Mouse (Mus musculus): ENCODE data around the gene Hnrnpl. TPM values are rescaled to one million over a fixed set of nuclear protein-coding genes. Genes with fewer than 3 reads are reported as not detected.

The Hnrnpl gene
- polyA plus RNA-seq, 1 experiment = 140 TPM

DNA sequence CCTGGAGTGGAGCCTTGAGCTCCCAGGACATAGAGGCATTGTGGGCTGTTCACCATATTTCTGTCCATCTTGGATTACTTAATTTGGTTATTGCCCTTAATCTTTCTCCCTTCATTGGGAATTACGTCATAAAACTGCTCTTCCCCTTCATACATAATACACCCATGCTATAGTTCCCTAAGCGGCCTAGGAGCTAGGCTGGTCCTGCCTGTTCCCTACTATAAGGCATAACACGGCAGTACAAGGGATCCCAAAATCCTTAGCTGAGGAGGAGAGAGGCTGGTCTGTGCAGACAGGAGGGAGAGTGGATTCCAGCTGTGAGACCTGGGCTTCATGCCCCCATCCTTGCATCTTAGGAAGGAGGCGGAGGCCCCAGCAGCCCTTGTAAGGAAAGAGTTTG, 9.6 kb downstream of the Hnrnpl start:
- TF ChIP-seq CTCF (IDR thresholded peaks at IDR 0.05; ENCODE audit: extremely low read depth, insufficient read length, insufficient replicate concordance, low read depth, low read length) = no peak
- no peak for TF ChIP-seq POLR2A (IDR thresholded peaks at IDR 0.05; ENCODE audit: low read depth, low read length)
- 59% methylated on average over 4 of the region's 4 CpGs for WGBS
- H3K36me3 ChIP-seq (ENCODE audit: control insufficient read depth, insufficient read depth, low read length) = peaks cover 95% of the 10 kb centered on the region
- H3K4me1 ChIP-seq (ENCODE audit: control insufficient read depth, insufficient read depth, insufficient read length, low read length) = peaks cover 33% of the 10 kb centered on the region
- no peak overlapping the region for H3K27ac ChIP-seq (ENCODE audit: insufficient read depth, low read depth, low read length)
- no peak overlapping the region for H3K4me3 ChIP-seq (ENCODE audit: low read depth, low read length)
- H3K27me3 ChIP-seq (ENCODE audit: control insufficient read depth, insufficient read depth, low read length) = no peaks in the 10 kb centered on the region

DNA sequence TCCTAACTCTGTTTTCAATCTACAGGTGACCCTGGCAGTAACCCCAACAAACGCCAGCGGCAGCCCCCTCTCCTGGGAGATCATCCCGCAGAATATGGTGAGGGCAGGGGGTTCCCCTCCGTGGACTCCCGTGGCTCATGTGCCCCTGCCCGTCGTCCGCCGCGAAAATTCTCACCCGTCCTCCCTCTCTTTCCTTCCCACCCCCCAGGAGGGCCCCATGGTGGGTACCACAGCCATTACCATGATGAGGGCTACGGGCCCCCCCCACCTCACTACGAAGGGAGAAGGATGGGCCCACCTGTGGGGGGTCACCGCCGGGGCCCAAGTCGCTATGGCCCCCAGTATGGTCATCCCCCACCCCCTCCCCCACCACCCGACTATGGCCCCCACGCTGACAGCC, 10.1 kb downstream of the Hnrnpl start:
- no peak for TF ChIP-seq POLR2A (IDR thresholded peaks at IDR 0.05; ENCODE audit: low read depth, low read length)
- TF ChIP-seq CTCF (IDR thresholded peaks at IDR 0.05; ENCODE audit: extremely low read depth, insufficient read length, insufficient replicate concordance, low read depth, low read length) = no peak
- Histone ChIP-seq H3K4me3 (ENCODE audit: low read depth, low read length) (no peak overlapping the region), H3K27ac (ENCODE audit: insufficient read depth, low read depth, low read length) (no peak overlapping the region), H3K27me3 (ENCODE audit: control insufficient read depth, insufficient read depth, low read length) (no peaks in the 10 kb centered on the region), H3K4me1 (ENCODE audit: control insufficient read depth, insufficient read depth, insufficient read length, low read length) (peaks cover 32% of the 10 kb centered on the region), H3K36me3 (ENCODE audit: control insufficient read depth, insufficient read depth, low read length) (peaks cover 92% of the 10 kb centered on the region)
- 77% methylated on average over 18 of the region's 18 CpGs for WGBS

DNA sequence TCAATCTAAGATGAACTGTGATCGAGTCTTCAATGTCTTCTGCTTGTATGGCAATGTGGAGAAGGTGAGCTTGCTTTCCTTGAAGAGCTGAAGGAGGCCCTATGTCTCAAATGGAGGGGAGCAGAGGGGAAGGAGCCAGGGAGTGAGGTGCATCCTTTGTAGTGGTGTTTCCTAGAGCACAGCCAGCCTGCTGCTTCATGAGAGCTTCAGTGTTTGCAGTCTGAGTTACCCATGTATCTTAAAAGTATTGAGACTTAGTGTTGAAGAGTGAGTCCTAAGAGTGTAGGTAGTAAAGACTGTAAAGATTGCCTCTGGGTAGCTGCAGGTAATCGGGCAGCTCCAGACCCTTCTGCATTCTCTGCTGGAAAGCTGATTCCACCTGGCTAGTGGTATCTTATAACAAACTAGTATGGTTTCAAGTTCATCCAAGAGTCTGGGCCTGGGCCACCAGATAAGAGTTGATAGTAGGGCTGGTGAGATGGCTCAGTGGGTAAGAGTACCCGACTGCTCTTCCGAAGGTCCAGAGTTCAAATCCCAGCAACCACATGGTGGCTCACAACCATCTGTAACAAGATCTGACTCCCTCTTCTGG, 10.6 kb downstream of the Hnrnpl start:
- Histone ChIP-seq H3K27ac (ENCODE audit: insufficient read depth, low read depth, low read length) (no peak overlapping the region), H3K4me3 (ENCODE audit: low read depth, low read length) (no peak overlapping the region), H3K36me3 (ENCODE audit: control insufficient read depth, insufficient read depth, low read length) (peaks cover 86% of the 10 kb centered on the region), H3K27me3 (ENCODE audit: control insufficient read depth, insufficient read depth, low read length) (no peaks in the 10 kb centered on the region), H3K4me1 (ENCODE audit: control insufficient read depth, insufficient read depth, insufficient read length, low read length) (peaks cover 28% of the 10 kb centered on the region)
- TF ChIP-seq POLR2A (IDR thresholded peaks at IDR 0.05; ENCODE audit: low read depth, low read length) = no peak
- TF ChIP-seq CTCF (IDR thresholded peaks at IDR 0.05; ENCODE audit: extremely low read depth, insufficient read length, insufficient replicate concordance, low read depth, low read length) = no peak
- 44% methylated on average over 4 of the region's 4 CpGs for WGBS

DNA sequence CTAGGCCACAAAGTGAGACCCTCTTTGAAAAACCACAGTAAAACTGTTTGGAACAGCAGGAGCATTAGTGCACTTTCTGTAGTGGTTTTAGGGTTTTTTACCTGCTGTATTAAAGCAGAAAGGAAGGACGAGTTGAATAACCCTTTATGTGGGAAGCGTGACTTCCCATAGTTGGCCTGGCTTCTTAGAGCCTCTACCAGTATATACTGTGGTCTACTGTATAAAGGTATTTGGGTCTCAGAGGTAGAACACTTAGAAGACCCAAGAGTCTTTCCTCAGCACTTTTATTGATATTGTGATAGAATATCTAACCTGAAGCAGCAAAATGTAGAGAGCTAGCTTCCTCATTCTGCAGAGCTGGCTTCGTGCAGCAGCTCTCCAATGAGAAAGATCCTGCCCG, 11.2 kb downstream of the Hnrnpl start:
- Histone ChIP-seq H3K27ac (ENCODE audit: insufficient read depth, low read depth, low read length) (no peak overlapping the region), H3K4me3 (ENCODE audit: low read depth, low read length) (no peak overlapping the region), H3K36me3 (ENCODE audit: control insufficient read depth, insufficient read depth, low read length) (peaks cover 80% of the 10 kb centered on the region), H3K4me1 (ENCODE audit: control insufficient read depth, insufficient read depth, insufficient read length, low read length) (peaks cover 28% of the 10 kb centered on the region), H3K27me3 (ENCODE audit: control insufficient read depth, insufficient read depth, low read length) (no peaks in the 10 kb centered on the region)
- WGBS = 52% methylated on average over 4 of the region's 4 CpGs
- TF ChIP-seq POLR2A (IDR thresholded peaks at IDR 0.05; ENCODE audit: low read depth, low read length) (no peak), CTCF (IDR thresholded peaks at IDR 0.05; ENCODE audit: extremely low read depth, insufficient read length, insufficient replicate concordance, low read depth, low read length) (no peak)

DNA sequence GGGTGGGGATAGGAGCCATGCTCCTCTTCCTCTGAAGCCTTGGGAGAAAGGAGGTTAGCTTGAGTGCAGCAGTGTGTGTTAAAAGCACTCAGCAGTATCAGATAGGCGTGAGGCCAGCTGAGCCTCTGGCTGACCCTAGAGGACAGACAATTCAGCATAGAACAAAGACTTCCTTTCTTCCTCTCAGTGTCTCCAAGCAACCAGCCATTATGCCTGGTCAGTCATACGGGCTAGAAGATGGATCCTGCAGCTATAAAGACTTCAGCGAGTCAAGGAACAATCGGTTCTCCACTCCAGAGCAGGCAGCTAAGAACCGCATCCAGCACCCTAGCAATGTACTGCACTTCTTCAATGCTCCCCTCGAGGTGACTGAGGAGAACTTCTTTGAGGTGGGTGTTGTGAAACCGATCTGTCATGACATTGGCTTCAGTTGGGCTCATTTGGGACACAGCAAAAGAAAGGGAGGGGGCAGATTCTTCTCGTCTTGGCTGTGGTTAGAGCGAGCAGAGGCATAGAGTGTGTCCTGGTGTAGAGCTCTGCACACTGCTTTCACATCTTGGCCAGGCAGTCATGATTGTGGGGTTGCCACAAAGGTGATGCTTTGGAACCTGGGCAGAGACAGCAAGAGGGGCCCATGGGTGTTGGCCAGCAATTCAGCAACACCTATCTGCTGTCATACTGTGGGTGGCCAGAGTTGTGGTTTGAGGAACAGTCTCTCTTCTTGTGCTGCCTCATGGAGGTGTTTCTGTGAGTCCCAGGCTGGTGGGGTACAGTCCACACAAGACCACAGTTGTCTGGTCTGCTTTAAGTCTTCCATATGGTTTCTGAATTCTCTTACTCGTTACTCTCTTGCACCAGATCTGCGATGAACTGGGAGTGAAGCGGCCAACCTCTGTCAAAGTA, 12.3 kb downstream of the Hnrnpl start:
- peaks cover 31% of the 10 kb centered on the region for H3K4me1 ChIP-seq (ENCODE audit: control insufficient read depth, insufficient read depth, insufficient read length, low read length)
- peak overlapping the region; percentile 49 for H3K27ac ChIP-seq (ENCODE audit: insufficient read depth, low read depth, low read length)

DNA sequence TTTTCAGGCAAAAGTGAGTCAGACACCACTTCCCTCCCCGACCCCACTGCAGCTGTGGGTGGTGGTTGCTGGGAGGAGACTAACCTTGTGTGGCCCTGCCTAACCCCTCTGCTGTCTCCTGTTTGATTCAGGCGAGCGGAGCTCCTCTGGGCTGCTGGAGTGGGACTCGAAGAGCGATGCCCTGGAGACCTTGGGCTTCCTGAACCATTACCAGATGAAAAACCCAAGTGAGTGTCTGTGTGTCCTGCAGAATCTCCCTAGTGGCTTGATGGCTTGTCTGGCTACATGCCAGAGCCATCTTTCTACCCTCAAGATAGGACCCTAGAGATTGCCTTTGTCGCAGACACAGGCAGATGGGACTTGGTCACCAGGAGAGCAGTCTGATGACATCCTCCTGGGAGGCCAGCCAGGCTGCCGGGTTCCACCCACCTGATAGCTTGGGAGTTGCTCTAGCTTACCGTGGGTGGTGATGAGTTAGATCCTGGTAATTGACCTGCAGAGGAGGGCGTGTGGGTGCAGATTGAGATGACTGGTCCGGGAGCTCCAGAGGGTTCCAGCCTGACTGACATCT, 13.0 kb downstream of the Hnrnpl start:
- Histone ChIP-seq H3K4me3 (ENCODE audit: low read depth, low read length) (no peak overlapping the region), H3K36me3 (ENCODE audit: control insufficient read depth, insufficient read depth, low read length) (peaks cover 63% of the 10 kb centered on the region), H3K27ac (ENCODE audit: insufficient read depth, low read depth, low read length) (peak overlapping the region; percentile 49), H3K4me1 (ENCODE audit: control insufficient read depth, insufficient read depth, insufficient read length, low read length) (peaks cover 32% of the 10 kb centered on the region), H3K27me3 (ENCODE audit: control insufficient read depth, insufficient read depth, low read length) (no peaks in the 10 kb centered on the region)
- 29% methylated on average over 10 of the region's 10 CpGs for WGBS
- no peak for TF ChIP-seq CTCF (IDR thresholded peaks at IDR 0.05; ENCODE audit: extremely low read depth, insufficient read length, insufficient replicate concordance, low read depth, low read length)
- no peak for TF ChIP-seq POLR2A (IDR thresholded peaks at IDR 0.05; ENCODE audit: low read depth, low read length)

More for the DNA sequence above, 12.3 kb downstream of the Hnrnpl start:
- Histone ChIP-seq H3K36me3 (ENCODE audit: control insufficient read depth, insufficient read depth, low read length) (peaks cover 70% of the 10 kb centered on the region), H3K4me3 (ENCODE audit: low read depth, low read length) (no peak overlapping the region), H3K27me3 (ENCODE audit: control insufficient read depth, insufficient read depth, low read length) (no peaks in the 10 kb centered on the region)
- 38% methylated on average over 12 of the region's 12 CpGs for WGBS
- no peak for TF ChIP-seq POLR2A (IDR thresholded peaks at IDR 0.05; ENCODE audit: low read depth, low read length)
- no peak for TF ChIP-seq CTCF (IDR thresholded peaks at IDR 0.05; ENCODE audit: extremely low read depth, insufficient read length, insufficient replicate concordance, low read depth, low read length)

DNA sequence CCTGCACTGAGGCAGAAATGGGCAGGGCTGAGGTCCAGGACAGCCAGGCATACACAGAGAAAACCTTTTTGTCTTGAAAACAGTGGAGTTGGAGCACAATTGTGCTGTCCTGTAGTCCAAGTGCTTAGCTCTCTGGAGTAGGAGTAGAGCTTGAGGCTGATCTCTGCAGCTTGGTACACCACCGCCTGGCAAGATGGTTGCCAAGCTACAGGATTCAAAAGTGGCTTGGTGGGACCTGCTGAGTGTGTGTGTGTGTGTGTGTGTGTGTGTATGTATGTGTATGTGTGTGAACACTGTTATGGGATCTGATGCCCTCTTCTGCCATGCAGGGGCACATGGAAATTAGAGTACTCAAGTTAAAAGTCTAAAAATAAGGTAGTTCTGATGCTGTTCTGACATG, 14.2 kb downstream of the Hnrnpl start:
- H3K4me1 ChIP-seq (ENCODE audit: control insufficient read depth, insufficient read depth, insufficient read length, low read length) = peaks cover 33% of the 10 kb centered on the region
- H3K27ac ChIP-seq (ENCODE audit: insufficient read depth, low read depth, low read length) = peak overlapping the region; percentile 10; the same call in 1 of the 2 replicates
- 81% methylated on average over 1 of the region's 1 CpGs for WGBS

More for the DNA sequence above, 14.2 kb downstream of the Hnrnpl start:
- H3K4me3 ChIP-seq (ENCODE audit: low read depth, low read length) = no peak overlapping the region
- H3K36me3 ChIP-seq (ENCODE audit: control insufficient read depth, insufficient read depth, low read length) = peaks cover 51% of the 10 kb centered on the region
- TF ChIP-seq POLR2A (IDR thresholded peaks at IDR 0.05; ENCODE audit: low read depth, low read length) (no peak), CTCF (IDR thresholded peaks at IDR 0.05; ENCODE audit: extremely low read depth, insufficient read length, insufficient replicate concordance, low read depth, low read length) (no peak)
- H3K27me3 ChIP-seq (ENCODE audit: control insufficient read depth, insufficient read depth, low read length) = no peaks in the 10 kb centered on the region
